Mouse (Mus musculus) embryonic fibroblast, embryonic 13.5 days (primary cell): Measurements from ENCODE around the gene Sox30.

ENCODE experiments used
- CTCF ChIP-seq: IDR thresholded peaks from 2 replicates; pipeline ENCODE4 v1.5.1; 2011; ENCODE audit warnings: mild to moderate bottlenecking, control low read depth, low read length, moderate library complexity, borderline replicate concordance; ENCODE audit not compliant: insufficient read depth
- POLR2A ChIP-seq: IDR thresholded peaks from 2 replicates; pipeline ENCODE4 v1.6.1; 2011; ENCODE audit warnings: low read depth, mild to moderate bottlenecking, control low read depth, low read length, moderate library complexity

DNA sequence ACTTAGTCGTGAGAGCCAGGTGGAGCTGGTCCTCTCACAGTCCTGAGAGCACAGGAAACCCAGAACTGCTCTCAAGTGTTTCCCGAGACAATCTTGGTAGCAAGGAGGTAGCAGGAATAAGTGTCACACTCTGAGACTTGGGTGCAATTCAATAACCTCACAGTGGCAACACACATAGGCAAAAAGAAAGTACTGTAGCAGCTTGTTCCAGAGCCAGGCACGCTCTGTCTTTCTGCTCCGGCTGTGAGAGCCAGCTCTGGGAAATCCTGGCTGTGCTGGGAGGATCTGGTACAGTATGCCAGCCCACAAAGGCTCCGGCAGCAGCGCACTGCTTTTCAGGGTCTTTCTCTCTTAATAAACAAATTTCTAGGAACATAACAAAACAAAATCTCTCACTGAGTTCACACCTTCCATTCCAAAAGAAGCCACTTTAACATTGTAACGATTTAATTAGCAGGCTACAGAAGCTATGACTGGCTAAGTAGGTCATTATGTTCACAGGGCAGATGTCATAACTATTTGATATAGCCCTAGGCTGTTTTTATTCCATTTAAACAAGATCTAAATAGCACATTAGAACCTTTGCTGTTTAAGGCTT, 36.9 kb upstream of the Sox30 start:
- TF ChIP-seq POLR2A (no peak), CTCF (no peak)
